Mouse (Mus musculus) forebrain, embryonic 13.5 days (tissue): ENCODE results near the gene Cfap99. TPM values are rescaled to one million over a fixed set of nuclear protein-coding genes. Genes with fewer than 3 reads are reported as not detected.

ENCODE experiments used
- ATAC-seq: fragments of 200-750 bp; cut with Nextera tagmentation; 2 replicates; pipeline ENCODE4 v1.8.0; 2017
- H3K27ac ChIP-seq: fragments of 300-500 bp; sonication (generic); 2 replicates; pipeline ENCODE4 v1.5.1; 2015; ENCODE audit warnings: inconsistent platforms, mild to moderate bottlenecking, moderate library complexity
- H3K27me3 ChIP-seq: fragments of 300-500 bp; sonication (generic); 2 replicates; pipeline ENCODE4 v1.6.1; 2015; ENCODE audit warnings: mild to moderate bottlenecking, inconsistent platforms
- H3K36me3 ChIP-seq: fragments of 300-500 bp; sonication (generic); 2 replicates; pipeline ENCODE4 v1.6.1; 2015; ENCODE audit warnings: mild to moderate bottlenecking, inconsistent platforms; ENCODE audit not compliant: poor library complexity, severe bottlenecking
- H3K4me1 ChIP-seq: fragments of 300-500 bp; sonication (generic); 2 replicates; pipeline ENCODE4 v1.6.1; 2015; ENCODE audit warnings: inconsistent platforms
- H3K4me2 ChIP-seq: fragments of 300-500 bp; sonication (generic); 2 replicates; pipeline ENCODE4 v1.6.1; 2015; ENCODE audit warnings: inconsistent platforms, mild to moderate bottlenecking, moderate library complexity
- H3K4me3 ChIP-seq: fragments of 300-500 bp; sonication (generic); 2 replicates; pipeline ENCODE4 v1.5.1; 2015; ENCODE audit warnings: mild to moderate bottlenecking, inconsistent platforms
- H3K9ac ChIP-seq: fragments of 300-500 bp; sonication (generic); 2 replicates; pipeline ENCODE4 v1.6.1; 2015; ENCODE audit warnings: mild to moderate bottlenecking, inconsistent platforms
- H3K9me3 ChIP-seq: fragments of 300-500 bp; sonication (generic); replicated peaks from 2 replicates; pipeline ENCODE4 v1.6.1; 2016; ENCODE audit warnings: inconsistent platforms
- whole genome bisulfite sequencing: fragments of 180-500 bp; shearing (Covaris S2); methylation state at CpG from one replicate; pipeline ENCODE4 v1.1.7; 2015; 5-methylcytosine and 5-hydroxymethylcytosine counted together
- polyA plus RNA-seq: library from polyadenylated mRNA; unstranded; fragments of >200 nt; fragmentation: Nextera tagmentation; extraction: Ambion mirVana; gene quantifications from 2 replicates; pipeline ENCODE4 v1.2.1, GENCODE M21; 2015

Gene Cfap99
- polyA plus RNA-seq, 1 experiment from 2014 or later = not detected

DNA sequence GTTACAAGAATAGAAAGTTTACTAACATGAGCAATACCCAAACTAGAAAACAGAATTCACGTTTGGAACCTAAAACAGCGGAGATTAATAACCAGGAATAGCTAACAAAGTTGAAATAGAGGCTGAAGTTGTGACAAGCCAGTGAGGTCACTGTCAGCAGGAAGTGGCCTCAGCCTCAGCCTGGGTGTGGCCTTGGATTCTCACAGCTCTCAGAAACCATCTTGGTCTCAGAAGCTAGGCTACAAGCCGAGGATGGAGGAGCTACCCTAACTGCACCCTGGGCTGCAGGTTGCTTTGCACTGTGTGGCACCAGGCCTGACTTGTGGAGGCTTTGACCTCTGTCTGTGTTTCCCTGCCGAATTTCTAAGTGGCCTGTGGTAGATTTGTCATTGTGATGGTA is 22.3 kb upstream of the Cfap99 start:
- H3K27ac ChIP-seq = no peak overlapping the region
- WGBS = 81% methylated on average over 4 of the region's 4 CpGs
- ATAC-seq = no peak

DNA sequence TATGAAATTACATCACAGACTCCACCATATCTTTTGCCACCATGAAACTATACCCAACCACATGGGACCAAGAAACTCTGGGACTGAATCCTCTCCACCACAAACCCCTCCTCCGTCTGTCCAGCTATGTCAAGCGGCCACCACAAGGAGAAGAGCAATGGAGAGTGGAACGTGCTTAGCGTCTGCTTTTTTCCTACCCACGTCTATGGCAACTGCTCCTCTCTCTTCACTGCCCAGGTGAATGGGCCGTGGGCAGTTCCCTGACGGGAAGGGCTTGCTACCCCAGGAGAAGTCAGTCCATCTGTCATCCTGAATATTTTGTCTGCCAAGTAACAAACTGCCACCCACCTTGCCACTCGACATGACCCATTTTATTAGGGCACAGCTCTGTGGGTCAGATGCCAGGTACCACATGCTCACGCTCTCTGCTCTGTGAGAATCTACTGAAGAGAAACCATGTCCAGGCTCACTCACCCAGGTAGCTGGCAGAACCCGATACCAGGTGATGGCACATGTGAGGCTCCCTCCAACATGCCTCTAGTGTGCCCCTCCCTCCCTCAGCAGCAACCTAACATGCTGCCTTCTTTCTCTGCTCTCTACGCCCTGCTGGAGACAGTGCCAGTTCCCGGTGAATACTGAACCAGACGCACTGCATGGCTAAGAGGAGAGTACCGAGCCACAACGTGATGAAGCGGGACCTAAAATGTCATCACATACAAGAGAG is 19.0 kb upstream of the Cfap99 start:
- WGBS = 88% methylated on average over 16 of the region's 16 CpGs
- Histone ChIP-seq H3K9me3 (no peaks in the 10 kb centered on the region), H3K4me1 (peaks cover 3% of the 10 kb centered on the region; the same call in 1 of the 2 replicates), H3K27me3 (no peaks in the 10 kb centered on the region), H3K4me2 (no peak overlapping the region), H3K9ac (no peak overlapping the region), H3K4me3 (no peak overlapping the region), H3K27ac (no peak overlapping the region), H3K36me3 (no peaks in the 10 kb centered on the region)
- ATAC-seq = no peak

More for the DNA sequence above, 22.3 kb upstream of the Cfap99 start:
- Histone ChIP-seq H3K4me2 (no peak overlapping the region), H3K4me1 (peaks cover 3% of the 10 kb centered on the region; the same call in 1 of the 2 replicates), H3K4me3 (no peak overlapping the region), H3K9ac (no peak overlapping the region), H3K36me3 (no peaks in the 10 kb centered on the region), H3K9me3 (no peaks in the 10 kb centered on the region), H3K27me3 (no peaks in the 10 kb centered on the region)

GRCm38 (mm10) chr5:34269921-34270465 is 18.4 kb upstream of the Cfap99 start:
- Histone ChIP-seq H3K27me3 (no peaks in the 10 kb centered on the region), H3K36me3 (no peaks in the 10 kb centered on the region), H3K27ac (no peak overlapping the region), H3K9ac (no peak overlapping the region), H3K9me3 (no peaks in the 10 kb centered on the region), H3K4me1 (peaks cover 3% of the 10 kb centered on the region; the same call in 1 of the 2 replicates), H3K4me2 (no peak overlapping the region), H3K4me3 (no peak overlapping the region)
- 72% methylated on average over 12 of the region's 12 CpGs for WGBS
- no peak for ATAC-seq

GRCm38 (mm10) chr5:34271743-34272142 is 16.7 kb upstream of the Cfap99 start:
- Histone ChIP-seq H3K9me3 (no peaks in the 10 kb centered on the region), H3K9ac (no peak overlapping the region), H3K27ac (no peak overlapping the region), H3K27me3 (no peaks in the 10 kb centered on the region), H3K36me3 (no peaks in the 10 kb centered on the region), H3K4me2 (no peak overlapping the region), H3K4me1 (peaks cover 3% of the 10 kb centered on the region; the same call in 1 of the 2 replicates), H3K4me3 (no peak overlapping the region)
- ATAC-seq = no peak
- WGBS = 24% methylated on average over 4 of the region's 4 CpGs

DNA sequence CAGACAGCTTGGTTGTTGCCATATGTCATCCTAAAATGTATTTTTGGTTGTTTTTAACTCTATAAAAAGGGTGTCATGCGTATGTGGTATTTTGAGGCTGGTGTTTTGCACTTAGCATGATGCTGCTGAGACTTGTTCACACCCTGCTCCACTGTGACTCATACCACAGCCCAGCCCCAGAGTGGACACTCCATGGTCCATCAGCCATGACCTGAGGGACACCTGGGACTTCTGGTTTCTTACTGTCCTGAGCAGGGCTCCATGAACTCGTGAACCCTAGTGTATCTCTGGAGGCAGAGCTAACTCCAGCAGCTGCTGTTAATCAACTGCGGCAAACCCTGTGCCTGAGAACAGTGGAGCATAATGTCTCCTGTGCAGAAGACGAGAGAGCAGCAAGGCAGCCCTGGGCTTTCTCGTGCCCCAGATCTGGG is 15.1 kb upstream of the Cfap99 start:
- peaks cover 3% of the 10 kb centered on the region; the same call in 1 of the 2 replicates for H3K4me1 ChIP-seq
- H3K27me3 ChIP-seq = no peaks in the 10 kb centered on the region
- H3K4me3 ChIP-seq = no peak overlapping the region
- ATAC-seq = no peak
- no peaks in the 10 kb centered on the region for H3K9me3 ChIP-seq
- H3K4me2 ChIP-seq = no peak overlapping the region
- H3K27ac ChIP-seq = no peak overlapping the region
- 76% methylated on average over 5 of the region's 5 CpGs for WGBS
- no peaks in the 10 kb centered on the region for H3K36me3 ChIP-seq
- H3K9ac ChIP-seq = no peak overlapping the region

GRCm38 (mm10) chr5:34274268-34274667 is 14.1 kb upstream of the Cfap99 start:
- Histone ChIP-seq H3K27me3 (no peaks in the 10 kb centered on the region), H3K9me3 (no peaks in the 10 kb centered on the region), H3K4me1 (peaks cover 3% of the 10 kb centered on the region; the same call in 1 of the 2 replicates), H3K27ac (no peak overlapping the region), H3K9ac (no peak overlapping the region), H3K36me3 (no peaks in the 10 kb centered on the region), H3K4me2 (no peak overlapping the region), H3K4me3 (no peak overlapping the region)
- WGBS = 82% methylated on average over 3 of the region's 3 CpGs
- no peak for ATAC-seq

GRCm38 (mm10) chr5:34274676-34275293 is 13.6 kb upstream of the Cfap99 start:
- Histone ChIP-seq H3K9ac (no peak overlapping the region), H3K4me3 (no peak overlapping the region), H3K4me1 (peaks cover 3% of the 10 kb centered on the region; the same call in 1 of the 2 replicates), H3K36me3 (no peaks in the 10 kb centered on the region), H3K4me2 (no peak overlapping the region), H3K9me3 (no peaks in the 10 kb centered on the region), H3K27ac (no peak overlapping the region), H3K27me3 (no peaks in the 10 kb centered on the region)
- ATAC-seq = no peak
- WGBS = 91% methylated on average over 10 of the region's 10 CpGs

GRCm38 (mm10) chr5:34276191-34276590 is 12.2 kb upstream of the Cfap99 start:
- Histone ChIP-seq H3K27me3 (no peaks in the 10 kb centered on the region), H3K4me2 (no peak overlapping the region), H3K27ac (no peak overlapping the region), H3K36me3 (no peaks in the 10 kb centered on the region), H3K4me1 (no peaks in the 10 kb centered on the region), H3K4me3 (no peak overlapping the region), H3K9ac (no peak overlapping the region), H3K9me3 (no peaks in the 10 kb centered on the region)
- WGBS = 92% methylated on average over 7 of the region's 7 CpGs
- ATAC-seq = no peak

- Histone ChIP-seq H3K4me3 (no peak overlapping the region), H3K27me3 (0 out of 2 replicates have a peak, but pooled peaks cover 3% of the 10 kb centered on the region), H3K9me3 (no peaks in the 10 kb centered on the region), H3K36me3 (no peaks in the 10 kb centered on the region), H3K4me2 (no peak overlapping the region), H3K9ac (no peak overlapping the region), H3K4me1 (no peaks in the 10 kb centered on the region), H3K27ac (no peak overlapping the region)
- WGBS = 90% methylated on average over 6 of the region's 6 CpGs
- ATAC-seq = no peak
Observed at GRCm38 (mm10) chr5:34276746-34277145, 11.7 kb upstream of the Cfap99 start.

GRCm38 (mm10) chr5:34278058-34278457 is 10.3 kb upstream of the Cfap99 start:
- ATAC-seq = no peak
- WGBS = 86% methylated on average over 4 of the region's 4 CpGs

GRCm38 (mm10) chr5:34279214-34279613 is 9.2 kb upstream of the Cfap99 start:
- Histone ChIP-seq H3K4me2 (no peak overlapping the region), H3K9me3 (no peaks in the 10 kb centered on the region), H3K4me1 (no peaks in the 10 kb centered on the region), H3K9ac (no peak overlapping the region), H3K27ac (no peak overlapping the region), H3K27me3 (peaks cover 18% of the 10 kb centered on the region), H3K36me3 (no peaks in the 10 kb centered on the region), H3K4me3 (no peak overlapping the region)
- ATAC-seq = no peak
- 92% methylated on average over 9 of the region's 9 CpGs for WGBS

More at GRCm38 (mm10) chr5:34278058-34278457, 10.3 kb upstream of the Cfap99 start:
- H3K4me1 ChIP-seq = no peaks in the 10 kb centered on the region
- H3K27me3 ChIP-seq = peaks cover 10% of the 10 kb centered on the region; the same call in 1 of the 2 replicates
- H3K36me3 ChIP-seq = no peaks in the 10 kb centered on the region
- no peak overlapping the region for H3K4me3 ChIP-seq
- no peak overlapping the region for H3K9ac ChIP-seq
- no peak overlapping the region for H3K27ac ChIP-seq
- no peaks in the 10 kb centered on the region for H3K9me3 ChIP-seq
- H3K4me2 ChIP-seq = no peak overlapping the region

DNA sequence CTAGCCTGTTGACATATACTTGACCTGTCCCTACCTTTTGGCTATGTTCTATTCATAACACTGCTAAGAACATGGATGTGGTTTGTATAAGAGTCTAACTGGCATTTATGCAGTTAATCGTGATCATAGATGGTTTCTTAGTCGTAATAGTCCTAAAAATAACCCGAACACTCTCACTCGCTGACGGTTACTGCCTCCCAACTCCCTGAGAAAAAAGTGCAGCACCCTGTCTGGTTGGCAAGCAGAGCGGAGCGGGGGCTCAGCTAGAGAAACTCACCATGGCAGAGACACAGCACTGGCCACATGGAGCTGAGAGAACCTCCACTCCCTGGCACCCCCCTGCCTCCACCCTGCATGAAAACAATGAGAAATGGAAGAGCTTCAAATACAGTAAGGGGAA is 7.4 kb upstream of the Cfap99 start:
- Histone ChIP-seq H3K27ac (no peak overlapping the region), H3K4me2 (no peak overlapping the region), H3K36me3 (no peaks in the 10 kb centered on the region), H3K9me3 (no peaks in the 10 kb centered on the region), H3K4me1 (no peaks in the 10 kb centered on the region), H3K9ac (no peak overlapping the region), H3K4me3 (no peak overlapping the region), H3K27me3 (peaks cover 32% of the 10 kb centered on the region)
- WGBS = 79% methylated on average over 7 of the region's 7 CpGs
- ATAC-seq = no peak
